In genomic region chr7:19713196-19713595, GRCm38 (mm10) we compare ENCODE assay signal across 10 mouse cellular contexts. TPM values are rescaled to one million over a fixed set of nuclear protein-coding genes. Genes with fewer than 3 reads are reported as not detected.
DNase-seq lines count a peak whose midpoint lies in the region; ATAC-seq and TF ChIP-seq lines count a peak whose summit lies in the region.
"Had no signal": no experiment of that assay in that cellular context is flagged by ENCODE, and none has a peak within 500 bp of the region (broad histone marks: within the 10 kb centered on the region; RNA-seq: fewer than 3 reads in every experiment).

No protein-coding gene starts in this region.

- peaks cover 40% of the 10 kb centered on the region for H3K36me3 ChIP-seq in kidney, postnatal 0 days (ENCODE audit: insufficient read depth, low read length)

- no peak overlapping the region for H3K27ac ChIP-seq in kidney, postnatal 0 days
- H3K27ac ChIP-seq: embryonic facial prominence, embryonic 12.5 days had no signal

- ATAC-seq in CD4-positive, CD25-positive, alpha-beta regulatory T cell, adult 4 months: no peak
- no peak for ATAC-seq in kidney, postnatal 0 days (replicated peaks; ENCODE audit: low FRiP score, low read depth)

- H3K9me3 ChIP-seq in kidney, postnatal 0 days (replicated peaks; ENCODE audit: low read length): no peaks in the 10 kb centered on the region
- H3K9me3 ChIP-seq: embryonic facial prominence, embryonic 12.5 days had no signal

- WGBS in kidney, postnatal 0 days: 38% methylated on average over 4 of the region's 4 CpGs

- H3K4me3 ChIP-seq in kidney, postnatal 0 days (replicated peaks; ENCODE audit: low read depth, low read length): no peak overlapping the region
- H3K4me3 ChIP-seq: embryonic facial prominence, embryonic 12.5 days had no signal

- TF ChIP-seq CTCF in kidney, postnatal 0 days (IDR thresholded peaks at IDR 0.05; ENCODE audit: low read depth): peak; percentile 64

- peak; percentile 63 for DNase-seq in CD4-positive, CD25-positive, alpha-beta regulatory T cell, adult 2 months (ENCODE audit: low read depth, low spot score)
- DNase-seq in kidney, postnatal 0 days (ENCODE audit: low spot score): peak; percentile 34
- DNase-seq in kidney, postnatal 4 days: no peak
- peak; percentile 29 for DNase-seq in adipocyte (ENCODE audit: low spot score)
- peak; percentile 22 for DNase-seq in mesoderm, embryonic 11.5 days (ENCODE audit: low read depth, low spot score)
- no peak for DNase-seq in Muller cell, postnatal 12 days (ENCODE audit: inconsistent ontology term)
- no peak for DNase-seq in ovary, postnatal 10 days (ENCODE audit: low spot score)
- DNase-seq: lung, adult 18-20 months had no signal

- H3K4me2 ChIP-seq in kidney, postnatal 0 days (ENCODE audit: low read length): no peak overlapping the region

- no peak overlapping the region for H3K9ac ChIP-seq in kidney, postnatal 0 days (ENCODE audit: low read depth, low read length)
- H3K9ac ChIP-seq: embryonic facial prominence, embryonic 12.5 days had no signal

- H3K4me1 ChIP-seq in kidney, postnatal 0 days (replicated peaks; ENCODE audit: insufficient read depth, low read length): no peaks in the 10 kb centered on the region

- H3K27me3 ChIP-seq in kidney, postnatal 0 days (ENCODE audit: insufficient read depth, low read length): no peaks in the 10 kb centered on the region
- H3K27me3 ChIP-seq: embryonic facial prominence, embryonic 12.5 days had no signal

RNA-seq across cellular contexts. Expression of gene Tomm40, which starts 2.0 kb away (rescaled TPM):
- 1 to 10 TPM; 3.7 to 6.9 TPM for polyA plus RNA-seq in CD4-positive, CD25-positive, alpha-beta regulatory T cell, adult 4 months (2017; shearing (Covaris generic))
- 163 and 167 TPM in 2 replicates for polyA plus RNA-seq in kidney, postnatal 0 days (2015; fragmentation: Nextera tagmentation; extraction: Ambion mirVana)

RNA-seq across cellular contexts. Expression of gene Apoe, which starts 14.2 kb away (rescaled TPM):
- polyA plus RNA-seq in CD4-positive, CD25-positive, alpha-beta regulatory T cell, adult 4 months (2017; shearing (Covaris generic)): 1 to 10 TPM; 6.6 to 7.6 TPM
- 511 and 585 TPM in 2 replicates for polyA plus RNA-seq in kidney, postnatal 0 days (2015; fragmentation: Nextera tagmentation; extraction: Ambion mirVana)

RNA-seq across cellular contexts. Expression of gene Apoc1, which starts 20.7 kb away (rescaled TPM):
- polyA plus RNA-seq in CD4-positive, CD25-positive, alpha-beta regulatory T cell, adult 4 months (2017; shearing (Covaris generic)): not detected
- polyA plus RNA-seq in kidney, postnatal 0 days (2015; fragmentation: Nextera tagmentation; extraction: Ambion mirVana): 37.1 and 48.4 TPM in 2 replicates

RNA-seq across cellular contexts. Expression of gene Apoc4, which starts 31.9 kb away (rescaled TPM):
- polyA plus RNA-seq in CD4-positive, CD25-positive, alpha-beta regulatory T cell, adult 4 months (2017; shearing (Covaris generic)): under 1 TPM in 1 of 2 experiments, not detected in 1; 0.36 TPM
- 0.26 and 0.60 TPM in 2 replicates for polyA plus RNA-seq in kidney, postnatal 0 days (2015; fragmentation: Nextera tagmentation; extraction: Ambion mirVana)
- polyA plus RNA-seq: embryonic facial prominence, embryonic 12.5 days had no signal

RNA-seq across cellular contexts. Expression of gene Gm44805, which starts 32.0 kb away (rescaled TPM):
- not detected for polyA plus RNA-seq in CD4-positive, CD25-positive, alpha-beta regulatory T cell, adult 4 months (2017; shearing (Covaris generic))
- polyA plus RNA-seq in kidney, postnatal 0 days (2015; fragmentation: Nextera tagmentation; extraction: Ambion mirVana): 0.79 TPM in 1 of 2 replicates, not detected in the other
- polyA plus RNA-seq: embryonic facial prominence, embryonic 12.5 days had no signal

Comparison
In these comparisons a context has a peak if more than half of its experiments do, and no peak if none do; other contexts are left out.
1. DNase-seq: peak in CD4-positive, CD25-positive, alpha-beta regulatory T cell, adult 2 months (single experiment), kidney, postnatal 0 days (single experiment), adipocyte (single experiment) and mesoderm, embryonic 11.5 days (single experiment); none in kidney, postnatal 4 days (0 of 2), Muller cell, postnatal 12 days (single experiment) and ovary, postnatal 10 days (single experiment).
2. RNA of gene Tomm40, which starts 2.0 kb away (polyA plus RNA-seq): 163 to 167 TPM in kidney, postnatal 0 days; 3.7 to 6.9 TPM in CD4-positive, CD25-positive, alpha-beta regulatory T cell, adult 4 months; every median in the first group is over 10 times any median in the second.
3. RNA of gene Apoe, which starts 14.2 kb away (polyA plus RNA-seq): 511 to 585 TPM in kidney, postnatal 0 days; 6.6 to 7.6 TPM in CD4-positive, CD25-positive, alpha-beta regulatory T cell, adult 4 months; every median in the first group is over 10 times any median in the second.
4. RNA of gene Apoc1, which starts 20.7 kb away (polyA plus RNA-seq): 37.1 to 48.4 TPM in kidney, postnatal 0 days; not detected in CD4-positive, CD25-positive, alpha-beta regulatory T cell, adult 4 months; every median in the first group is over 10 times any median in the second.